Mouse (Mus musculus): ENCODE measurements around the gene Tnnt3. TPM values are rescaled to one million over a fixed set of nuclear protein-coding genes. Genes with fewer than 3 reads are reported as not detected.

Tnnt3 gene
- polyA plus RNA-seq (2012): 0.41 and 1.3 TPM in 2 replicates

DNA sequence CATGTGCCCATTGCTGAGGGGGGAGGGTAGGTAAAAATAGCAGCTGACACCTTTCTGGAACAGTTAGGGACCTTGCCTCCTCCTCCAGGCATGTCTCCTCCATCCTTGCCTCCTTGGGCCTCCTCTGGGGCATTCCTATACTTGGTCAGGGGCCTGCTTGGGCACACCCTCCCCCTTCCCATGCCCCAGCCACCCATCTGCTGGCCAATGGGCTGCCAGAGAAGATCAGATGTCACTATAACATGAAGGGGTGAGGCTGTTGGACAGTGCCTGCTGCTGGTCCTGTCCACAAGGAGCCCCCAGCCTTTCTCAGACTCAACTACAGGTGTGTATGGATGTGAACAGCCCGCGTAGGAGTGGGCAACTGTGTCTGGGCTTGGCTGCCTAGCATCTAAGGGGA, at the start of gene Tnnt3:
Gene Tnnt3, plus strand, starts transcription at position 262 of the 400 bp plus-strand sequence.

DNA sequence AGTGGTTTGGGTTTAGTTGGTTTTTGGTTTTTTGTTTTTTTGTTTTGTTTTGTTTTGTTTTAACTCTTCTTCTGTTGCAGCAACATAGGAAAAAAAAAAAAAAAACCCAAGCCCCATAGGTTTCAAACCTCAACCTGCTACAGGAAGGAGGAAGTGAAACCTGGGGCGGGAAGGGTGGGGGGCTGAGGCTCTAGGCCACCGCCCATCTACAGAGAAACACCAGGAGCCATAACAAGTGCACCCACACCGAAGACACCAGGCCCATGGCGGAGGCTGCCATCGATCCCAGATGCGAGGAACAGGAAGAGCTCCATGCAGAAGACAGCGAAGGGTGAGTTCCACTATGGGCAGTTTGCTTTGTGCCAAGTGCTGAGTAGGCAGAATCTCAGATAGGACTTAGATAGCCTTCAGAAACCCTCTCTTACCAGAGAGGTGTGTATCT, 38.0 kb upstream of the Tnnt3 start, which contains the start of gene Lsp1:
Gene Lsp1, plus strand, starts transcription at position 174 of the 442 bp plus-strand sequence.

GRCm38 (mm10) chr7:142532671-142533058, 34.0 kb downstream of the Tnnt3 start, which contains the start of gene Mrpl23:
TSS of gene Mrpl23 (plus strand) at chr7:142532686.

Other genes with a start within 250 kb of the Tnnt3 start
- gene Gm2431, start 240.5 kb upstream of the Tnnt3 start, polyA plus RNA-seq (2012): not detected in 2 replicates
- not detected in 2 replicates for gene Gm4559, start 224.5 kb upstream of the Tnnt3 start, polyA plus RNA-seq (2012)
- not detected in 2 replicates for gene Krtap5-1, start 201.7 kb upstream of the Tnnt3 start, polyA plus RNA-seq (2012)
- gene Krtap5-4, start 195.3 kb upstream of the Tnnt3 start, polyA plus RNA-seq (2012): not detected in 2 replicates
- gene Ifitm10, start 125.1 kb upstream of the Tnnt3 start, polyA plus RNA-seq (2012): 2.5 and 2.6 TPM in 2 replicates
- gene Gm49369, start 116.2 kb upstream of the Tnnt3 start, polyA plus RNA-seq (2012): 62.1 and 84.1 TPM in 2 replicates
- 77.7 and 82.6 TPM in 2 replicates for gene Ctsd, start 110.8 kb upstream of the Tnnt3 start, polyA plus RNA-seq (2012)
- gene Syt8, start 64.0 kb upstream of the Tnnt3 start, polyA plus RNA-seq (2012): not detected in 2 replicates
- gene Tnni2, start 57.0 kb upstream of the Tnnt3 start, polyA plus RNA-seq (2012): 3.8 and 4.9 TPM in 2 replicates
- 82.2 and 95.3 TPM in 2 replicates for gene Lsp1, start 38.0 kb upstream of the Tnnt3 start, polyA plus RNA-seq (2012)
- gene Mrpl23, start 33.9 kb downstream of the Tnnt3 start, polyA plus RNA-seq (2012): 11.7 and 15.7 TPM in 2 replicates
- 0.04 and 0.17 TPM in 2 replicates for gene Igf2, start 168.0 kb downstream of the Tnnt3 start, polyA plus RNA-seq (2012)
- not detected in 2 replicates for gene Gm49394, start 171.1 kb downstream of the Tnnt3 start, polyA plus RNA-seq (2012)
- gene Ins2, start 244.5 kb downstream of the Tnnt3 start, polyA plus RNA-seq (2012): not detected in 2 replicates

Measured in megakaryocyte-erythroid progenitor cell, adult 5 weeks (primary cell).